Mouse (Mus musculus) liver, adult 2 months (tissue): ENCODE measurements around the gene Mpdu1.
"Not testable (repeated sequence)": the region's sequence is repeated elsewhere in the genome, so short reads cannot be mapped to it uniquely, and the experiment has no call there.

Experiments used
- CTCF ChIP-seq: fragments of 200-500 bp; IDR thresholded peaks from 2 replicates; pipeline ENCODE4 v1.5.1; 2011; ENCODE audit warnings: low read depth, low read length, control low read depth
- POLR2A ChIP-seq: fragments of 200-500 bp; IDR thresholded peaks from 2 replicates; pipeline ENCODE4 v1.6.1; 2011; ENCODE audit warnings: low read length, control low read depth; ENCODE audit not compliant: insufficient read depth; ENCODE audit errors: extremely low read depth

DNA sequence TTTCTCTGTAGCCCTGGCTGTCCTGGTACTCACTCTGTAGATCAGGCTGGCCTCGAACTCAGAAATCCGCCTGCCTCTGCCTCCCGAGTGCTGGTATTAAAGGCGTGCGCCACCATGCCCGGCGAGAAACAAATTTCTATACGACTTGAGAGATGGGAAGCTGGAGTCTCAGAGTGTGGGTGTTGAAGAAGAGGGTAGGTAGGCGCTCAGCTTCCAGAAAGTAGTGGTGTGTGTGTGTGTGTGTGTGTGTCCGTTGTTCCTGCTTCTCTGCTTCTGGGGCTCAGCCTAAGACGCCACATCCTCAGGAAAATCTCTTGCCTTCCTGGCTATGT, 48.2 kb downstream of the Mpdu1 start:
- not testable (repeated sequence) for TF ChIP-seq CTCF, POLR2A
